Mouse (Mus musculus): ENCODE results near the gene Ybx2.
A peak's percentile ranks its signal among the peaks of the same experiment; 100 is the strongest.
"Not testable (repeated sequence)": the region's sequence is repeated elsewhere in the genome, so short reads cannot be mapped to it uniquely, and the experiment has no call there.

The Ybx2 gene

GRCm38 (mm10) chr11:69934681-69935080, 915 bp upstream of the Ybx2 start:
- no peak for DNase-seq (ENCODE audit: low spot score)

GRCm38 (mm10) chr11:69936156-69936555, 560 bp downstream of the Ybx2 start:
- no peak for DNase-seq (ENCODE audit: low spot score)

- no peak for DNase-seq (ENCODE audit: low spot score)
These were observed 1.2 kb downstream of the Ybx2 start for GRCm38 (mm10) chr11:69936714-69937347.

- no peak for DNase-seq (ENCODE audit: low spot score)
These were observed 1.8 kb downstream of the Ybx2 start for GRCm38 (mm10) chr11:69937385-69937784.

GRCm38 (mm10) chr11:69937834-69938233, 2.2 kb downstream of the Ybx2 start:
- no peak for DNase-seq (ENCODE audit: low spot score)

GRCm38 (mm10) chr11:69938401-69938979, 2.9 kb downstream of the Ybx2 start:
- no peak for DNase-seq (ENCODE audit: low spot score)

GRCm38 (mm10) chr11:69939181-69939580, 3.6 kb downstream of the Ybx2 start:
- DNase-seq (ENCODE audit: low spot score): no peak

- no peak for DNase-seq (ENCODE audit: low spot score)
These were observed 4.1 kb downstream of the Ybx2 start for GRCm38 (mm10) chr11:69939731-69940130.

GRCm38 (mm10) chr11:69940962-69941361, 5.4 kb downstream of the Ybx2 start:
- DNase-seq (ENCODE audit: low spot score): no peak

- no peak for DNase-seq (ENCODE audit: low spot score)
These were observed 9.6 kb downstream of the Ybx2 start for GRCm38 (mm10) chr11:69945216-69945615.

GRCm38 (mm10) chr11:69945997-69946891, 10.6 kb downstream of the Ybx2 start:
- no peak for DNase-seq (ENCODE audit: low spot score)

GRCm38 (mm10) chr11:69947337-69948065, 11.9 kb downstream of the Ybx2 start:
- DNase-seq (ENCODE audit: low spot score): no peak

- DNase-seq (ENCODE audit: low spot score): peak; percentile 74
These were observed 12.6 kb downstream of the Ybx2 start, which contains the start of gene Slc2a4 for GRCm38 (mm10) chr11:69948066-69948762. Gene Slc2a4, minus strand, starts transcription at chr11:69948188.

- DNase-seq (ENCODE audit: low spot score): peak; percentile 87
These were observed 13.2 kb downstream of the Ybx2 start for GRCm38 (mm10) chr11:69948763-69949150.

GRCm38 (mm10) chr11:69950807-69951459, 15.3 kb downstream of the Ybx2 start:
- no peak for DNase-seq (ENCODE audit: low spot score)

- DNase-seq (ENCODE audit: low spot score): no peak
These were observed 16.7 kb downstream of the Ybx2 start for GRCm38 (mm10) chr11:69952274-69952673.

- no peak for DNase-seq (ENCODE audit: low spot score)
These were observed 17.8 kb downstream of the Ybx2 start for GRCm38 (mm10) chr11:69953267-69953915.

GRCm38 (mm10) chr11:69955618-69956017, 20.0 kb downstream of the Ybx2 start:
- DNase-seq (ENCODE audit: low spot score): not testable (repeated sequence)

GRCm38 (mm10) chr11:69956218-69956617, 20.6 kb downstream of the Ybx2 start:
- no peak for DNase-seq (ENCODE audit: low spot score)

- DNase-seq (ENCODE audit: low spot score): no peak
These were observed 25.0 kb downstream of the Ybx2 start for GRCm38 (mm10) chr11:69960616-69961015.

- no peak for DNase-seq (ENCODE audit: low spot score)
These were observed 26.2 kb downstream of the Ybx2 start for GRCm38 (mm10) chr11:69961841-69962240.

All from layer of hippocampus, adult 11-12 months (tissue).